Mouse (Mus musculus) layer of hippocampus, postnatal 14 days (tissue): ENCODE measurements at regions not wholly inside any gene's neighbourhood (a gene's known extent, or its start where the extent isn't known, plus 50 kb on each side); places are given as distances from the start of the nearest gene placed in this dataset.
A peak's percentile ranks its signal among the peaks of the same experiment; 100 is the strongest.

ENCODE experiments used
- DNase-seq, 2 experiments: peaks; one replicate each; pipeline ENCODE4 v3.0.0; 2021 to 2022; ENCODE audit warnings: low spot score in 2 of 2, mixed read lengths in 1 of 2

DNA sequence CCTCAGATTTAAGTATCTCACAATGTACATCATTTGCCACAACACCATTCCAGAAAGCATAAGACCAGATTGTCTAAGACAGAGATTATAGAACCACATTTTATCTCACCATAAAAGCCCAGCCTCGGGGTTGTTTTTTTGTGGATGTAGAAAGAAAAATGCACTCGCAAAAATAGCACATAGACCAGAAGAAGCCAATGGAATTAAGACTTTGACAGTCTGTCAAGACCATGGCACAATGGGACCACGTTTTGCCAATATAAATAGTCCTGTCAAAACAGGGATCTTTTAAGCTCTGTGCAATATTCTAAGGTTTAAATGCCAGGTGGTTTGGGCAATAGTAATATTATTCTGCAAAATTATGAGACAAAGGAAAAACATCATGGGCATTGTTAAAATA lies 547.3 kb downstream of the Adgrl2 start:
- no peak for DNase-seq

DNA sequence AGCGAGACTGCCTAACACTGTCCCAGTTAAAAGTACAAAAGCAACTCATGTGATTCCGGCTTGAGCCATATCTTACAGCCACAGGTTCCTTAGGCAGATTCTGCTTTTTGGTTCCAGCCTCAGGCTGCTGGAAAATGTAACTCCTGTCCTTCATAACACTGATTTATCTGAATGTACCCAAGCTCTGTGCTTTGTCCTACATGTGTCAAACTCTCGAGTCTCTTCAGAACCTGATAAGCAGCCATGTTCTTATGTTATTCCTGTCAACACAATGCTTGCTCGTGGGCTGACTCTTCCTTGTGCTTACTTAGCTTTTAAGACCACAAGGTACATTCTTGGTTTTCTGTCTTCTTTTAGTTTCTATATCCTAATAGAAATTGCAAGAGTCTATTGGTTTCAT lies 556.3 kb downstream of the Adgrl2 start:
- no peak for DNase-seq

DNA sequence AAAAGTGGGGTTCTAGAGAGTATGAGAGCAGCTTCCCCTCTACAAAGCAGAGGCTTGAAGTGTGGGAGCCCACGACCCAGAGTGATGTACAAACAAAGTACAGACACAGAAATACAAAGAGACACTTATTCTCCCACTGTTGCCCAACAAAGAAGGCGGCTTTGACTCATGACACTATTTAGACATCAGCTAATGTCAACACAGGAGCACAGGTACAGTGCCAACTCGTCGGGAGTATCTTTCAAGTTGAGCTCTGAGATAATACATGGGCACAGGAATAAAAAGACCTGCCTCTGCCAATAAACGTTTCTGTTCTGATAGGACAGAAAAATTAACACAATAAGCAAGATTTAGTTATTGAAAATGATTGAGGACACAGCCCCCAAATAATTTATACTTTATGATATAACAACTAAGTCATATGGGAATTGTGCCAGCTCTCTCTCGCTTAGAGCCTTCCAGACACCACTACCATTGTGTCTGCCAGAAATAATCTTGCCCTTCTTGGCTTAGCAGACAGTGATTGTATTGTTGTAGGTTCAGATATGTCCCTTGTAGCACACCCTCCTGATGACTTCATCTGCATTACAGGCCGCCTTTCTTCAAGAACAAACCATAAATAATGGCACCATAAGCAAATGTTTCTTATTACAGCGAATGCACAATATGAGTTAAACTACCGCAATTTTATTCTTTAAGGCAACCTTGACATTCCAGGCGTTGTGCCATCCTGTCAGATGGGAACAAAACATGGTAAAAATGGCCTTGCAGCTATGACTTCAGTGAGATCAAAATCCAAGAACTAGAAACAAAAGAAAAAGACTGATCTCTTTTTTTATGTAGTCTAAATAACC lies 561.1 kb downstream of the Adgrl2 start:
- no peak for DNase-seq

DNA sequence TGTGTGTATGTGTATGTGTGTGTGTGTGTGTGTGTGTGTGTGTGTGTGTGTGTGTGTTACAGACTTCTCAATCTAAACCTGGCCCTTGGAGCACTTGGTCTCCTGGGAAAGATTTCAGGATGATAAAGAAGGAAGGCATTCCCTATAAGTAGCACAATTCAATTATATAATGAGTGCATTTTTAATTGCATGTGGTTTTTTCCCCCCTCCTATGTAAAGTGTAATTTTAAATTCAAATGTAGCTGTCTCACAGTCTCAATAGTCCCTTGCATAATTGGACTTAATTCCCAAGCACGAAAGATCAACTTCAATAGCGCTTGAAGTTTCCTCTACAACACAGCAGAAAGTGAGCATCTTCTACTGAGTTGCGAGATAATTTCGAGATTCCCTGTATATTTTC lies 566.3 kb downstream of the Adgrl2 start:
- no peak for DNase-seq

DNA sequence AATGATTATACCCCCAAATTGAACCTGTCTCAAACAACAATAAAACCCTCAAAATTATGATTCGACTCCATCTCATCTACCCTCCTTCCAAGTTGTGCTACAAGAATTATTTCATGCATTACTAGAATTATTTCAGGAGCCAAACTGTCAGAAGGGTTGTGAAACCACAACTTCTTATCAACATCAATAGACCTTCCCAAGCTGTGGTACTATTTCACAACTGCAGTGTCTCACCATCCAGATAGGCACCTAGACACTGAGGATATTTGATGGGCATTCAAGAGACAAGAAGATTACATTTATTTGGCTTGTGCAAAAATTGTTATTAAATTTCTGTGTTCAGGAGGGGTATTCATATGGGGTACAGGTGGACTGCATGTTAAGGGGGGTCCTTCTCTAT lies 567.0 kb downstream of the Adgrl2 start:
- no peak for DNase-seq

GRCm38 (mm10) chr3:148422720-148423119 lies 567.6 kb downstream of the Adgrl2 start:
- no peak for DNase-seq

- DNase-seq = no peak
Observed at GRCm38 (mm10) chr3:148422205-148422604, 568.1 kb downstream of the Adgrl2 start.

GRCm38 (mm10) chr3:148420303-148420702 lies 570.1 kb downstream of the Adgrl2 start:
- no peak for DNase-seq

DNA sequence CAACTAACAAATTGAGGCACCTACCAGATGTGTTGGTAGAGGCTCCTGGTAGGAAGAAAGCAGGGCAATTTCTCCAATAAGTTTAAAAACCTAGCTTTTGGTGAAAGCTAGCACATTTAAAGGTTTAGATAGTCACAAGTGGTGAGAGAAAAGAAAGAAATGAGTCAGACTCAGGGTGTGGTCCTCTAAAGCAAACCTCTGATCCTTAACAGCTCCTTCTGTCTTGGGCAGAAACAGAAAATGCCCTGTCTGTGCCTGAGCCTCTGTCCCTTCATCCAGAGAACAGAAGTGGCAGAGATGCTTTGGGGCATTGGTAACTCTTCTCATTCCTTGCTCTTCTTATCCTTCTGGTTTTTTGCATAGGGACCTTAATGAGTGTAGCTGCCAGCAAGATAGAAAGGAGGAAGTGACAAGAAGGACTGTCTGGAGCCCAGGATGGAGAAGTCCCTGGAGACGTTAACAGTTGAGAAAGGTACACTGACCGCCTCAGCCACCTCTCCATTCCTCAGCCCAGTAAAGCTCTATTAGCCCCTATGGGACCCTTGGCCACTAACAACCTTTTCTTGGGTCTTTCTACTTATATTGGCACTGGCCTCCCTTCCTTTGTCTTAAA lies 570.8 kb downstream of the Adgrl2 start:
- DNase-seq = no peak

DNA sequence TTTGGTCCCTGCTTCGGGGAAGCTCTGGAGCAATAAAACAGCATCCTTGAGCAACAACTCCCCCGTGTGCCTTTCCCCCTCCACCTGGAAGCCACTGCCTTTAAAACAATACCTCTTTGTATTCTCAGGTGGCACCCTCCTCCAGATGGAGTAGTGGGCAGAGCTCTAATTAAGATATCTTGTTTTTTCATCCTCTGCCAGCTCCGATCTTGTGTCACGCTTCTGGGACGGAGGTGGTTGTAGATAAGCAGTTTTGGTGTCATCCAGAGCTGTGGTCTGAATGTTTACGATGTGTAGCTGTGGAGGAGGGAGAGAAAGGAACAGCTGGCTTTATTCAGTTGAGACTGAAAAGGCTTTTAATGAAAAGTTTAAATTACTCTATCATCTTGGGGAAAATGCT lies 572.3 kb downstream of the Adgrl2 start:
- no peak for DNase-seq

DNA sequence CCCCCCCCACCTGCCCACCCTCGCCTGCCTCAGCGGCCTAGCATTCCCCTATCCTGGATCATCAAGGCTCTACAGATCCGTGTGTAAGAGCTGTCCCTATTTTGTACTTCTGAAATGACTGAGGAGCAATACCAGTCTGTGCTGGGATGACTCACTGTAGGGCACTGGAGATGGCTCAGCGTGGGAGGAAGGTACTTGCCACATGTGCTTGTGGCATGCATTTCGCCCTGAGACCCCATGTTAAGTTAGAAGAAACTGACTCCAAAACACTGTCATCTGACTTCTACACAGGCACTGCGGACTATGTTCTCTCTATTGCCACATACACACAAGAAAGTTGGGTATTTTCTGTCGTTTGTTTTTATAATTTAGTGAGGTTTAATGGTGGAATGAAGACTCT lies 574.9 kb downstream of the Adgrl2 start:
- DNase-seq = no peak

- DNase-seq = no peak
Observed at GRCm38 (mm10) chr3:148413027-148413426, 577.3 kb downstream of the Adgrl2 start.

DNA sequence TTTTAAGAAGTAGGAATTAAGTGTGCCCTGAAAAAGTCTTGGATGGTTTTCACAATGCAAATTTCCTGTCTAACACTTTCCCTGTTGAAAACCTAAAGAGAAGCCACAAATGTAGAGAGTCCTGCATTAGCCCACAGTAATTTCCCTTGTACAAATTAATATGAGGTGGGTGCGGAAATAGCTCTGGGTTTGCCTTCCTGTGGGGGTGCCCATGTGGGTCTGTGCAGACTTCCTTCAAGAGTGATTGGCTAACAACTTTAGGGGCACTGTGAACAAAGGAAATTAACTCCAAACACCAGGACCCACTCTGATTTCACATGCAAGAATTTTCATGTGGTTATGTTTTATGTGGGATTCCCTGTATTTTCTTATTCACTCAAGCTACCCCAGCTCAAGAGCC lies 578.2 kb downstream of the Adgrl2 start:
- no peak for DNase-seq

- no peak for DNase-seq
Observed at GRCm38 (mm10) chr3:148398349-148398748, 592.0 kb downstream of the Adgrl2 start.

GRCm38 (mm10) chr3:148387550-148387949 lies 602.8 kb downstream of the Adgrl2 start:
- DNase-seq = no peak

- DNase-seq = no peak
Observed at GRCm38 (mm10) chr3:148385712-148386111, 604.6 kb downstream of the Adgrl2 start.

DNA sequence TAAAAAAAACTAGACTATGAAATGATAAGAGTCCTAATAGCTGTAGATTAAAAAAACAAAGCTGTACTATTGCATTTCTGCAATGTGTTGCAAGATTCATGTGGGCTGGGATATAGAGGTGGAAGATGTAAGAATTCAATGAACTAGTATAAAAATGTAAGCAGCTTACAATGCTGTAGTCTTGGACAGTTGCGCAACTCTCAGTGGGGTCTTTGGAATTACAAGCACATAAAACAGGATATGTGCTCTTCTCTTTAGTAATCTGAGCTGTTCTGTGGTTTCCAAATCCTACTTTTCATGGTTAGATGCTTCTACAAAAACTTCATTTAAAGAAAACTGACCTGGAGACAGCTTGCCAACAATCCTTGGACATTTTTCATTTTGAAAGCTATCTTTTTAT lies 609.3 kb downstream of the Adgrl2 start:
- DNase-seq = no peak

DNA sequence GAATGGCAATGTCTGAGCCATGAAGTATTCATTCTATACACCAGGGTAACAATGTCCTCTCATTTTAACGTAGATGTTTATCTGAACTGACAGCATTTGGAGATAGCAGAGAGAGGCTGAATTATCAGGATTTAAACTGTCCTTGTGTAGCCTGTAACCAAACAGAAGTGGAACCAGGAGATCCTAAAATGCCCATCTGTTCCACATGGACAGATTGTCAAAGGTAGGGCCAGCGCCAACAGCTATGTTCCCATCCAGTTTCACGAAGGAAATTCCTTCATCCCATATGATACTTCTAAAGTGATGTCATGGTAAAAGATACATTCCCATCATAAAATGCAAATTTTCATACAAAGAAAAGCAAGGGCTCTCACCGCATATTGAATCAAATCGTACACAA lies 627.0 kb downstream of the Adgrl2 start:
- peak in 1 of 2 experiments; percentile 57 for DNase-seq

DNA sequence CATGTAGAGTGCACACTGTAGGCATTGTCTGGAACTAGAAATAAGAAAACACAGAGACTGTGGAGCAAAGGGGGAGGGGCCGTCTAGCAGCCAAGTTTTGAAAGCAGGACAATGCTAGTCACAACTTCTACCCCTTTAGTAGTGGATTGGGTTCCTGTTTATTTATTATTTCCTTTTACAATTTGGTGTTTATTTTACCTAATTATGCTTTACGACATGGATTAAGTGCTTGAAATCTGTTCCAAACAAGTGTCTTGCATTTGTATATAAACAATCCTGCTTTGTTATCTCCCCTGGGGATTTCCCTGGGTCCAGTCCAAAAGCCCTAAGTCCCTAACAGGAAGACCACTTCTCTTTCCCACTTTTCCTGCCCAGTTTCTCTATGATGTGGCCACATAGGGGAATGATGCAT lies 627.9 kb downstream of the Adgrl2 start:
- no peak for DNase-seq

DNA sequence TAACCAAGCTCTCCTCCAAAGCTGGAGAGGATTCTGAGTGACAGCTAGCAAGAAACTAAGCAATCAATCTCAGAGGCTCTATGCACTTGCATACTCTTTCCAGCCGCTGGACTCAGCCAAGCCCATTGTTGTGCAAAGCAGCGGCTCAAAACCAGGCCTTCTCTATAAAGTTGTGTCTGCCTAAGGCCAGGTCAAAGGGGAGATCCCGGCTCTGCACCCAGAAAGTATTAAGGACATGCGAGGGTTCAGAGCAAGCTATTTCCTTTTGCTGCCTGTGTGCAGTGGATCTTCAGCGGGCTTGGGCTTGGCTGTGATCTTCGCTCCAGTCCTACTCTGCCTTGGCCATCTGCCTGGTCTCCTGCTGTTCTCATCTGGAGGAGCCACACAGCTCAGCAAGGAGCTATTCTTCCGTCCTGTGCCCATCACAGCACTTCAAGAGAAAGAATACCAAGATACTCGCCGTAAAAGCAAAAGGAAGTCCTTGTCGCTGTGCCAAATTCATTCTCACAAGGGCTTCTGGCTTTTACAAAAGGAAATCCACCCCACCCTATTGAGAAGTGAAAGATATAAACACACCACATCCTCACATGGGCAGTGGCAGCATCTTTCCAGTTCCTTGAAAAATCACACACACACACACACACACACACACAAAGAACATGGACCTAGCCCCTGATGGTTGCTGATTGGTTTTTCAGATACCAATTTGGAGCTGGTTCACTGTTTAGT lies 646.6 kb downstream of the Adgrl2 start:
- peak in 1 of 2 experiments; percentile 18 for DNase-seq

DNA sequence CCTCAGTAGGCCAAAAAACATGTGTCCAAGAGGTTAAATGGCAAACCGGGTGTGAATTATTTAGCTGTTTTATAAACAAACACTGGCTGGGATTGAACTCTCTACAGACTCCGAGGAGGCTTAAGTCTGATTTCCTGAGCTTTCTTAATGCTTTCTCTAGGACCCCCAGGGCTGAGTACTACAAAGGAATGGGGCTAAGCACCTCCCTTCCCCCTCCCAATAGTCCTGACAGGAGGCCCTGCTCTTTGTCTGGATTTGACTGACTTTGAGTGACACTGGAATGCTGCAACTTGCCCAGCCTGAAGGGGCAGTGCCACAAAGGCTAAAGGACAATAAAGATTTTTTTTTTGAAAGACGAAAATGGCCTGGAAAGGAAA lies 647.1 kb downstream of the Adgrl2 start:
- no peak for DNase-seq

- no peak for DNase-seq
Observed at GRCm38 (mm10) chr3:148339258-148339657, 651.1 kb downstream of the Adgrl2 start.
